Comparison of ENCODE assay signal across 20 mouse cellular contexts in the genomic region with DNA sequence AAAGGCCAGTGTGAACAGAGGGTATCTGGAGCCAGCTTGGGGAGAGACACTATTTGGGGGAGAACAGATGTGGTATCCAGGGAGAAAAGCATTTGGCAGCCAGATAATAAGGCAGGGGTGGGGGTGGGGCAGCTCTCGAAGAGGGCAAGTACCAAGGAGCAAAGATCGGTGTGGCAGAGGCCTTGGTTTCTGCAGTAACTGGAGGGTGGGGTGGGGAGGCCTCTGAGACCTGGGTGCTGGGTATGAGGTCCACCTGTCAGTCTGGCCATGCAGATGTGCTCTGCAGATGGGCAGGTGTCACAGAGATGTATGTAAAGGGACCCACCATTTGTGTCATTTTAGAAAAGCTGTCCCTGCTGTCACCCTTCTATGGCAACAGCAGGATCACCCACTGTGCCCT. TPM values are rescaled to one million over a fixed set of nuclear protein-coding genes. Genes with fewer than 3 reads are reported as not detected.
"Had no signal": no experiment of that assay in that cellular context is flagged by ENCODE, and none has a peak within 500 bp of the region (broad histone marks: within the 10 kb centered on the region; RNA-seq: fewer than 3 reads in every experiment).

No protein-coding gene starts in this region.

- H3K4me1 ChIP-seq: neural tube, embryonic 15.5 days had no signal

- H3K36me3 ChIP-seq: limb, embryonic 12.5 days; liver, embryonic 15.5 days; midbrain, embryonic 10.5 days; neural tube, embryonic 15.5 days had no signal

- ATAC-seq: inflammation-experienced regulatory T-cells, adult 6 months had no signal

- H3K9me3 ChIP-seq: limb, embryonic 12.5 days; liver, embryonic 15.5 days; midbrain, embryonic 10.5 days; neural tube, embryonic 15.5 days had no signal

- H3K9ac ChIP-seq: limb, embryonic 12.5 days; liver, embryonic 15.5 days; lung, embryonic 14.5 days; neural tube, embryonic 15.5 days had no signal

- H3K4me3 ChIP-seq: limb, embryonic 12.5 days; liver, embryonic 15.5 days; midbrain, embryonic 10.5 days; myocyte; neural tube, embryonic 15.5 days had no signal

- H3K27ac ChIP-seq: limb, embryonic 12.5 days; neural tube, embryonic 15.5 days; stomach, postnatal 0 days had no signal

- DNase-seq: liver; lung, embryonic 14.5 days; lung, postnatal 10 days; lung, postnatal 4 days; midbrain, embryonic 14.5 days; right cerebral cortex, adult 18-20 months; right cerebral cortex, postnatal 25 days; thymus, postnatal 4 days had no signal

- H3K27me3 ChIP-seq: liver, embryonic 15.5 days; neural tube, embryonic 15.5 days had no signal

- H3K4me2 ChIP-seq: limb, embryonic 12.5 days; liver, embryonic 15.5 days; lung, embryonic 14.5 days; neural tube, embryonic 15.5 days had no signal

RNA-seq across cellular contexts. Expression of a gene that starts 8.0 kb away (rescaled TPM):
- total RNA-seq: layer of hippocampus, postnatal 10 days; left cerebral cortex, postnatal 36 days; megakaryocyte, adult 5-6 weeks had no signal
- polyA plus RNA-seq: inflammation-experienced regulatory T-cells, adult 6 months; large intestine, adult 2 months; limb, embryonic 12.5 days; liver, embryonic 15.5 days; lung, embryonic 14.5 days; midbrain, embryonic 14.5 days; neural tube, embryonic 11.5 days; neural tube, embryonic 15.5 days; stomach, postnatal 0 days had no signal
